Mouse (Mus musculus): Measurements from ENCODE around the gene Pkd1l1.

Gene Pkd1l1

GRCm38 (mm10) chr11:8973166-8973565 is at the start of gene Pkd1l1:
Pkd1l1 (minus strand) TSS chr11:8973266.
- no peak for DNase-seq (ENCODE audit: low read depth)

- DNase-seq (ENCODE audit: low read depth): no peak
Measured at GRCm38 (mm10) chr11:9020207-9020606, 47.1 kb upstream of the Pkd1l1 start.

- DNase-seq (ENCODE audit: low read depth): no peak
Measured at GRCm38 (mm10) chr11:9018491-9019267, 45.6 kb upstream of the Pkd1l1 start.

GRCm38 (mm10) chr11:9014740-9015139 is 41.7 kb upstream of the Pkd1l1 start:
- DNase-seq (ENCODE audit: low read depth): no peak

GRCm38 (mm10) chr11:9011348-9011747 is 38.3 kb upstream of the Pkd1l1 start:
- DNase-seq (ENCODE audit: low read depth): no peak

- DNase-seq (ENCODE audit: low read depth): peak; percentile 96
Measured at GRCm38 (mm10) chr11:9010853-9011339, 37.8 kb upstream of the Pkd1l1 start, which contains the start of gene Hus1. Hus1 (minus strand) TSS chr11:9011191.

- peak; percentile 75 for DNase-seq (ENCODE audit: low read depth)
Measured at GRCm38 (mm10) chr11:9010416-9010815, 37.4 kb upstream of the Pkd1l1 start.

GRCm38 (mm10) chr11:9008761-9009160 is 35.7 kb upstream of the Pkd1l1 start:
- DNase-seq (ENCODE audit: low read depth): no peak

- DNase-seq (ENCODE audit: low read depth): no peak
Measured at GRCm38 (mm10) chr11:8988084-8988483, 15.0 kb upstream of the Pkd1l1 start.

- DNase-seq (ENCODE audit: low read depth): no peak
Measured at GRCm38 (mm10) chr11:8986058-8986457, 13.0 kb upstream of the Pkd1l1 start.

- DNase-seq (ENCODE audit: low read depth): peak; percentile 86
Measured at GRCm38 (mm10) chr11:8983237-8983861, 10.3 kb upstream of the Pkd1l1 start.

- DNase-seq (ENCODE audit: low read depth): no peak
Measured at GRCm38 (mm10) chr11:8978154-8978553, 5.1 kb upstream of the Pkd1l1 start.

GRCm38 (mm10) chr11:8972093-8972492 is 973 bp downstream of the Pkd1l1 start:
- DNase-seq (ENCODE audit: low read depth): no peak

- DNase-seq (ENCODE audit: low read depth): no peak
Measured at GRCm38 (mm10) chr11:8970509-8970908, 2.6 kb downstream of the Pkd1l1 start.

- DNase-seq (ENCODE audit: low read depth): no peak
Measured at GRCm38 (mm10) chr11:8968094-8968493, 5.0 kb downstream of the Pkd1l1 start.

- DNase-seq (ENCODE audit: low read depth): no peak
Measured at GRCm38 (mm10) chr11:8958572-8958971, 14.5 kb downstream of the Pkd1l1 start.

- DNase-seq (ENCODE audit: low read depth): no peak
Measured at GRCm38 (mm10) chr11:8958108-8958507, 15.0 kb downstream of the Pkd1l1 start.

- DNase-seq (ENCODE audit: low read depth): peak; percentile 34
Measured at GRCm38 (mm10) chr11:8957023-8957422, 16.0 kb downstream of the Pkd1l1 start.

- DNase-seq (ENCODE audit: low read depth): peak; percentile 63
Measured at GRCm38 (mm10) chr11:8955678-8956077, 17.4 kb downstream of the Pkd1l1 start.

- DNase-seq (ENCODE audit: low read depth): peak; percentile 32
Measured at GRCm38 (mm10) chr11:8949765-8950430, 23.2 kb downstream of the Pkd1l1 start.

GRCm38 (mm10) chr11:8948871-8949270 is 24.2 kb downstream of the Pkd1l1 start:
- no peak for DNase-seq (ENCODE audit: low read depth)

- DNase-seq (ENCODE audit: low read depth): no peak
Measured at GRCm38 (mm10) chr11:8944114-8944513, 29.0 kb downstream of the Pkd1l1 start.

- no peak for DNase-seq (ENCODE audit: low read depth)
Measured at GRCm38 (mm10) chr11:8942446-8942845, 30.6 kb downstream of the Pkd1l1 start.

Measured in NIH3T3 (cell line).